Mouse (Mus musculus): ENCODE data around the gene Zbtb38.

Zbtb38 gene

GRCm38 (mm10) chr9:96713472-96714390, 38.9 kb downstream of the Zbtb38 start:
- CTCF ChIA-PET: interaction anchor here (0.5 kb wide), 1 partner anchor 694 kb away, joined by 3 read pairs; no protein-coding TSS in a partner anchor

GRCm38 (mm10) chr9:96712758-96713471, 39.7 kb downstream of the Zbtb38 start:
- CTCF ChIA-PET: no interaction called here

GRCm38 (mm10) chr9:96712045-96712444, 40.6 kb downstream of the Zbtb38 start:
- CTCF ChIA-PET: no interaction called here

- CTCF ChIA-PET: no interaction called here
These were observed 42.2 kb downstream of the Zbtb38 start for GRCm38 (mm10) chr9:96710241-96710946.

GRCm38 (mm10) chr9:96708905-96709304, 43.7 kb downstream of the Zbtb38 start:
- CTCF ChIA-PET: no interaction called here

- CTCF ChIA-PET: interaction anchor here (0.6 kb wide), 1 partner anchor 230 kb away, joined by 18 read pairs; no protein-coding TSS in a partner anchor
These were observed 44.7 kb downstream of the Zbtb38 start for GRCm38 (mm10) chr9:96707964-96708363.

- CTCF ChIA-PET: interaction anchor here (0.6 kb wide), 1 partner anchor 23 kb away, joined by 4 read pairs; no protein-coding TSS in a partner anchor
These were observed 46.9 kb downstream of the Zbtb38 start for GRCm38 (mm10) chr9:96705576-96706285.

GRCm38 (mm10) chr9:96704935-96705334, 47.7 kb downstream of the Zbtb38 start:
- CTCF ChIA-PET: interaction anchor here (0.6 kb wide), 2 partner anchors 9 to 24 kb away, joined by 3 to 4 read pairs; no protein-coding TSS in a partner anchor

GRCm38 (mm10) chr9:96701891-96702290, 50.7 kb downstream of the Zbtb38 start:
- CTCF ChIA-PET: no interaction called here

GRCm38 (mm10) chr9:96699276-96700035, 53.2 kb downstream of the Zbtb38 start:
- CTCF ChIA-PET: interaction anchor here (0.6 kb wide), 1 partner anchor 39 kb away, joined by 3 read pairs; no protein-coding TSS in a partner anchor

GRCm38 (mm10) chr9:96696788-96697492, 55.7 kb downstream of the Zbtb38 start:
- CTCF ChIA-PET: no interaction called here

- CTCF ChIA-PET: interaction anchor here (0.5 to 0.7 kb wide), 2 partner anchors 9 to 257 kb away, joined by 3 to 10 read pairs; no protein-coding TSS in a partner anchor
These were observed 56.5 kb downstream of the Zbtb38 start for GRCm38 (mm10) chr9:96696141-96696561.

GRCm38 (mm10) chr9:96690461-96690863, 62.2 kb downstream of the Zbtb38 start:
- CTCF ChIA-PET: interaction anchor here (0.7 kb wide), 1 partner anchor 80 kb away, joined by 4 read pairs; no protein-coding TSS in a partner anchor

GRCm38 (mm10) chr9:96689076-96689475, 63.6 kb downstream of the Zbtb38 start:
- CTCF ChIA-PET: no interaction called here

- CTCF ChIA-PET: no interaction called here
These were observed 64.3 kb downstream of the Zbtb38 start for GRCm38 (mm10) chr9:96688194-96688875.

GRCm38 (mm10) chr9:96687591-96688186, 64.9 kb downstream of the Zbtb38 start:
- CTCF ChIA-PET: no interaction called here

- CTCF ChIA-PET: interaction anchor here (0.6 kb wide), 1 partner anchor 104 kb away, joined by 4 read pairs; no protein-coding TSS in a partner anchor
These were observed 67.0 kb downstream of the Zbtb38 start for GRCm38 (mm10) chr9:96685600-96686084.
